Mouse (Mus musculus): ENCODE measurements around the gene Agrn.

DNA sequence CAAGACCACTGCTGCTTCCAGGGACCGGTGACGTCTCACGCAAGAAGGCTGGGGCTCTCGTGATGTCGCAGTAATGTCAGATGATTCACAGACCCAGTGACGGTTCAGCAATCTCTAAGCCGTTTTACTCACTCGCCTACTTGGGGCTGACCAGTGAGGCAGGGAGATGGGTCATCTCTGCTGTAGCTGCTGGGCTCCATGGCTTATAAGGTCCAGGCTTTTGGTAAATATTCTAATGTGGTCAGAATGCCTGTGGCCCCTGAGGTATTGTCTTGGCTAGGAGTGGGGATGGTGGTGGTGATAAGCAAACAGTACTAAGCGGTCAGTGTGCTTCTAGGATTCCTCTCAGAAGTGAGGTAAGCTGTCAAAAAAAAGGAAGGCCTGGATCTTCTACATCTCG is 66.3 kb downstream of the Agrn start:
- TF ChIP-seq EP300 (IDR thresholded peaks at IDR 0.05; ENCODE audit: low read depth) (no peak), CTCF (IDR thresholded peaks at IDR 0.05; ENCODE audit: low read depth) (no peak)
